Mouse (Mus musculus): ENCODE results near the gene Zkscan16.

Zkscan16 gene

GRCm38 (mm10) chr4:59000614-59001013, 57.2 kb downstream of the Zkscan16 start:
- peak; percentile 46 for DNase-seq (ENCODE audit: low spot score)

GRCm38 (mm10) chr4:59002948-59003805, 59.7 kb downstream of the Zkscan16 start, which contains the start of gene Gm20503:
Gm20503 (plus strand) TSS chr4:59003210.
- DNase-seq (ENCODE audit: low spot score): peak; percentile 94

- no peak for DNase-seq (ENCODE audit: low spot score)
Observed at GRCm38 (mm10) chr4:59003806-59004200, 60.4 kb downstream of the Zkscan16 start.

- peak; percentile 55 for DNase-seq (ENCODE audit: low spot score)
Observed at GRCm38 (mm10) chr4:59006211-59006610, 62.8 kb downstream of the Zkscan16 start.

GRCm38 (mm10) chr4:59007016-59007415, 63.6 kb downstream of the Zkscan16 start:
- DNase-seq (ENCODE audit: low spot score): no peak

All from embryo, embryonic 10.5 days (tissue).